Mouse (Mus musculus): ENCODE data around the gene Dst.

GRCm38 (mm10) chr1:34100385-34100784 is 192.4 kb downstream of the Dst start:
- no peak for TF ChIP-seq CTCF (IDR thresholded peaks at IDR 0.05; ENCODE audit: control insufficient read depth, insufficient read depth, low read length)
- no peak for TF ChIP-seq POLR2A (IDR thresholded peaks at IDR 0.05; ENCODE audit: borderline replicate concordance, control insufficient read depth, low read depth, low read length)
